Mouse (Mus musculus) liver, embryonic 14.5 days (tissue): ENCODE measurements around the gene Ensa. TPM values are rescaled to one million over a fixed set of nuclear protein-coding genes. Genes with fewer than 3 reads are reported as not detected.

ENCODE experiments used
- ATAC-seq: fragments of 200-750 bp; cut with Nextera tagmentation; 2 replicates; pipeline ENCODE4 v1.8.0; 2017; ENCODE audit warnings: moderate number of reproducible peaks, mild to moderate bottlenecking, moderate library complexity; ENCODE audit not compliant: insufficient read depth
- DNase-seq, 3 experiments: peaks; one replicate each; pipeline ENCODE4 v3.0.0-alpha.2; 2012 to 2013; ENCODE audit warnings: low read depth in 3 of 3, low spot score in 3 of 3
- H3K27ac ChIP-seq: fragments of 300-500 bp; sonication (generic); 2 replicates; pipeline ENCODE4 v1.5.1; 2014; ENCODE audit warnings: moderate library complexity, mild to moderate bottlenecking, control low read depth, inconsistent platforms
- H3K27me3 ChIP-seq: fragments of 300-500 bp; sonication (generic); 2 replicates; pipeline ENCODE4 v1.6.1; 2014; ENCODE audit warnings: mild to moderate bottlenecking, low read length, moderate library complexity; ENCODE audit not compliant: control insufficient read depth, insufficient read depth
- H3K36me3 ChIP-seq: fragments of 300-500 bp; sonication (generic); replicated peaks from 2 replicates; pipeline ENCODE4 v1.6.1; 2014; ENCODE audit warnings: low read depth; ENCODE audit not compliant: control insufficient read depth, insufficient read depth
- H3K4me1 ChIP-seq, 2 experiments: fragments of 200-500 bp in 1 of 2; fragments of 300-500 bp in 1 of 2; sonication (generic) in 1 of 2; replicated peaks; 2 replicates each; pipeline ENCODE4 v1.6.1; 2012 to 2014; ENCODE audit warnings: antibody characterized with exemption in 1 of 2, inconsistent platforms in 1 of 2, low read length in 1 of 2; ENCODE audit not compliant: control insufficient read depth in 2 of 2, insufficient read depth in 2 of 2
- H3K4me2 ChIP-seq: fragments of 300-500 bp; sonication (generic); 2 replicates; pipeline ENCODE4 v1.6.1; 2014; ENCODE audit warnings: low read depth, mild to moderate bottlenecking, control low read depth, moderate library complexity
- H3K4me3 ChIP-seq, 2 experiments: fragments of 200-500 bp in 1 of 2; fragments of 300-500 bp in 1 of 2; sonication (generic) in 1 of 2; 2 replicates each; pipeline ENCODE4 v1.5.1; 2012 to 2014; ENCODE audit warnings: low read depth in 2 of 2, low read length in 2 of 2, mild to moderate bottlenecking in 2 of 2, control low read depth in 1 of 2, inconsistent platforms in 1 of 2, moderate library complexity in 1 of 2; ENCODE audit not compliant: insufficient read depth in 1 of 2
- H3K9ac ChIP-seq: fragments of 300-500 bp; sonication (generic); replicated peaks from 2 replicates; pipeline ENCODE4 v1.6.1; 2014; ENCODE audit warnings: mild to moderate bottlenecking, control low read depth, moderate library complexity
- H3K9me3 ChIP-seq: fragments of 300-500 bp; sonication (generic); 2 replicates; pipeline ENCODE4 v1.6.1; 2016; ENCODE audit warnings: low read length, mixed read lengths; ENCODE audit not compliant: control insufficient read depth
- CTCF ChIP-seq: IDR thresholded peaks from 2 replicates; pipeline ENCODE4 v1.5.1; 2016; ENCODE audit warnings: antibody characterized with exemption, low read depth, control low read depth
- EP300 ChIP-seq: IDR thresholded peaks from 2 replicates; pipeline ENCODE4 v1.6.1; 2016; ENCODE audit warnings: antibody characterized with exemption, low read depth
- WGBS: fragments of 180-500 bp; shearing (Covaris S2); extraction: QIAGEN DNeasy Blood & Tissue Kit; methylation state at CpG from one replicate; pipeline ENCODE4 v1.1.7; 2014; ENCODE audit not compliant: insufficient replicate concordance; 5-methylcytosine and 5-hydroxymethylcytosine counted together
- polyA plus RNA-seq, 2 experiments: library from polyadenylated mRNA; depleted of rRNA in 1 of 2; stranded (reverse) in 1 of 2; unstranded in 1 of 2; fragments of >200 nt; fragmentation: Nextera tagmentation in 1 of 2; extraction: Ambion mirVana in 1 of 2; gene quantifications; 2 replicates each; pipeline versions ENCODE4 v1.2.1 to v1.2.3; 2012 to 2014

Ensa gene
- polyA plus RNA-seq, 2 experiments: 14.9 to 26.8 TPM

DNA sequence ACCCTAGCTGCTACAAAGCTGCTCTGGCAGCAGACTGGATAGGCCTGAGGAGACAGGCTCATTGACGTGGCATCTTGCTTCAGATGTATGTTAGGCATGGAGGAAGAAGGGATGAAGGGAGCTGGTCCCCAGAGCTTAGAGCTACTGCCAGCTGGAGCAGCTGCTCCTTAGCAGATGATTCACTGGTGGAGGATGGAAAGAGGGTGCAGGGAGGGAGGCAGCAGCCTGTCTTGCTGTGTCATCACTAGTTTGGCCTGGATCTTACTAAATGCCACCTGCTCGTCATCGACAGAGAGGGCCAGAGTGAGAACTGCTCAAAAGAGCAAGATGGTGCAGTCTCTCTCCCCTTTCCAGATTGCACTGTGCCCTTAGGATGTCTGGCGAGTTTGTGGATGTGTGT, 5.0 kb downstream of the Ensa start:
- Histone ChIP-seq H3K36me3 (peaks cover 81% of the 10 kb centered on the region), H3K4me2 (no peak overlapping the region), H3K27me3 (no peaks in the 10 kb centered on the region), H3K9me3 (no peaks in the 10 kb centered on the region), H3K4me3 (no peak overlapping the region), H3K4me1 (peaks cover 5 to 8% of the 10 kb centered on the region in 2 experiments), H3K9ac (no peak overlapping the region), H3K27ac (no peak overlapping the region)
- WGBS: 84% methylated on average over 4 of the region's 4 CpGs
- DNase-seq (no peak), ATAC-seq (no peak)
- TF ChIP-seq CTCF (no peak), EP300 (no peak)

GRCm38 (mm10) chr3:95630856-95631255, 6.1 kb downstream of the Ensa start:
- TF ChIP-seq CTCF: no peak
- no peak overlapping the region for H3K27ac ChIP-seq
- 63% methylated on average over 3 of the region's 3 CpGs for WGBS
- no peaks in the 10 kb centered on the region for H3K27me3 ChIP-seq
- H3K9me3 ChIP-seq: no peaks in the 10 kb centered on the region
- no peak overlapping the region for H3K4me3 ChIP-seq
- H3K4me1 ChIP-seq: peaks cover 5 to 8% of the 10 kb centered on the region in 2 experiments
- H3K36me3 ChIP-seq: peaks cover 92% of the 10 kb centered on the region
- ATAC-seq: no peak
- H3K4me2 ChIP-seq: no peak overlapping the region
- no peak for DNase-seq
- no peak overlapping the region for H3K9ac ChIP-seq

DNA sequence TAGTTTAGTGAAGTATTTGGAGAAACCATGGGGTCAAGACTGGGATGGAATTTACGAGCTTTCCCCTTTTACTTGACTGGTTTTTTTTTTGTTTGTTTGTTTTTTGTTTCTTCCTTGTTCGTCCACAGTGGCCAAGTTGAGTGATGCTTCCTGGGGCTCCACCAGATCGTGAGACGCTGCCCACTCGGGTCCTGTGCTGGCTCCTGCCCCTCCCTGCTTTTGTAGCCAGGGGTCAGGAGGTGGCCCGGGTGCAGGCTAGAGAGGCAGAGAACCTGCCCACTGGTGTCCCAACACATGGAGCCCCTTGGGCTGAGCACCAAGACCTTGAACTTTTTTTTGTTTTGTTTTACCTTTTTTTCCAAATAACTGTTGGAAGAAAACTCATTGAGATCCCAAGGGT, 6.5 kb downstream of the Ensa start:
- Histone ChIP-seq H3K27ac (no peak overlapping the region; the same call in 1 of the 2 replicates), H3K27me3 (no peaks in the 10 kb centered on the region), H3K4me3 (no peak overlapping the region), H3K4me1 (peaks cover under 1 to 7% of the 10 kb centered on the region in 2 experiments; a peak in 3 of 4 replicates), H3K36me3 (peaks cover 95% of the 10 kb centered on the region), H3K9ac (no peak overlapping the region), H3K4me2 (no peak overlapping the region), H3K9me3 (no peaks in the 10 kb centered on the region)
- TF ChIP-seq EP300 (no peak), CTCF (no peak)
- DNase-seq (no peak), ATAC-seq (no peak)
- 72% methylated on average over 6 of the region's 6 CpGs for WGBS

GRCm38 (mm10) chr3:95632648-95633588, 8.1 kb downstream of the Ensa start:
- no peak for TF ChIP-seq EP300
- peak; percentile 66 for TF ChIP-seq CTCF
- H3K27ac ChIP-seq: no peak overlapping the region
- peaks cover 85% of the 10 kb centered on the region for H3K36me3 ChIP-seq
- no peak for DNase-seq
- H3K9me3 ChIP-seq: no peaks in the 10 kb centered on the region
- no peaks in the 10 kb centered on the region for H3K27me3 ChIP-seq
- H3K9ac ChIP-seq: no peak overlapping the region
- 0 out of 2 replicates have a peak, but pooled peaks have one; percentile 8 for ATAC-seq
- H3K4me1 ChIP-seq: peaks cover 0 to 9% of the 10 kb centered on the region in 2 experiments; a peak in 1 of 4 replicates
- H3K4me2 ChIP-seq: no peak overlapping the region
- no peak overlapping the region for H3K4me3 ChIP-seq
- WGBS: 75% methylated on average over 12 of the region's 12 CpGs

- DNase-seq (no peak), ATAC-seq (peak; percentile 6; the same call in 1 of the 2 replicates)
- H3K27me3 ChIP-seq: no peaks in the 10 kb centered on the region
- no peaks in the 10 kb centered on the region for H3K9me3 ChIP-seq
- TF ChIP-seq EP300 (no peak), CTCF (no peak)
- 77% methylated on average over 4 of the region's 4 CpGs for WGBS
- peaks cover 57% of the 10 kb centered on the region for H3K36me3 ChIP-seq
- no peak overlapping the region for H3K4me3 ChIP-seq
- H3K4me1 ChIP-seq: peaks cover 10 to 13% of the 10 kb centered on the region in 2 experiments
- H3K27ac ChIP-seq: no peak overlapping the region
- no peak overlapping the region; the same call in 1 of the 2 replicates for H3K9ac ChIP-seq
- no peak overlapping the region for H3K4me2 ChIP-seq
Measured at GRCm38 (mm10) chr3:95635636-95636035, 10.8 kb downstream of the Ensa start.
